Mouse (Mus musculus) MEL (cell line): ENCODE results near the gene Eif2d. TPM values are rescaled to one million over a fixed set of nuclear protein-coding genes. Genes with fewer than 3 reads are reported as not detected.

Source experiments
- DNase-seq: peaks from one replicate; pipeline ENCODE4 v3.0.0; 2011; ENCODE audit warnings: low read depth, low spot score
- H3K27ac ChIP-seq: 2 replicates; pipeline ENCODE4 v1.5.1; 2012; ENCODE audit warnings: low read depth, mild to moderate bottlenecking, control low read depth, low read length, moderate library complexity; ENCODE audit not compliant: control insufficient read depth
- H3K27me3 ChIP-seq, 2 experiments: fragments of 150-350 bp in 1 of 2; sonication (generic) in 1 of 2; 2 replicates each; pipeline ENCODE4 v1.6.1; 2012; ENCODE audit warnings: low read length in 2 of 2, mild to moderate bottlenecking in 2 of 2, improper control_type of control experiment in 1 of 2, moderate library complexity in 1 of 2; ENCODE audit not compliant: insufficient read depth in 2 of 2, control insufficient read depth in 1 of 2
- H3K36me3 ChIP-seq, 2 experiments: 2 replicates each; pipeline ENCODE4 v1.6.1; 2012 to 2014; ENCODE audit warnings: low read length in 2 of 2, improper control_type of control experiment in 1 of 2, inconsistent platforms in 1 of 2, mild to moderate bottlenecking in 1 of 2; ENCODE audit not compliant: insufficient read depth in 2 of 2, control insufficient read depth in 1 of 2
- H3K4me1 ChIP-seq, 2 experiments: fragments of 150-350 bp in 1 of 2; sonication (generic) in 1 of 2; 2 replicates each; pipeline ENCODE4 v1.6.1; 2012; ENCODE audit warnings: low read length in 2 of 2, improper control_type of control experiment in 1 of 2, mild to moderate bottlenecking in 1 of 2; ENCODE audit not compliant: insufficient read depth in 2 of 2, control insufficient read depth in 1 of 2
- H3K4me3 ChIP-seq, 2 experiments: fragments of 150-350 bp in 1 of 2; sonication (generic) in 1 of 2; 2 replicates each; pipeline ENCODE4 v1.5.1; 2012; ENCODE audit warnings: low read depth in 2 of 2, low read length in 2 of 2, mild to moderate bottlenecking in 2 of 2, moderate library complexity in 2 of 2, control low read depth in 1 of 2, improper control_type of control experiment in 1 of 2; ENCODE audit not compliant: control insufficient read depth in 1 of 2, insufficient read depth in 1 of 2
- H3K79me2 ChIP-seq: 2 replicates; pipeline ENCODE4 v1.6.1; 2012; ENCODE audit warnings: mild to moderate bottlenecking, low read length, moderate library complexity; ENCODE audit not compliant: control insufficient read depth, poor library complexity, insufficient read depth
- H3K9ac ChIP-seq: 2 replicates; pipeline ENCODE4 v1.6.1; 2012; ENCODE audit warnings: low read depth, mild to moderate bottlenecking, control low read depth, low read length, moderate library complexity; ENCODE audit not compliant: control insufficient read depth, poor library complexity, severe bottlenecking
- H3K9me3 ChIP-seq: fragments of 150-350 bp; sonication (generic); replicated peaks from 2 replicates; pipeline ENCODE4 v1.6.1; 2012; ENCODE audit warnings: mild to moderate bottlenecking, low read length, improper control_type of control experiment, moderate library complexity; ENCODE audit not compliant: insufficient read depth
- CHD1 ChIP-seq: IDR thresholded peaks from 2 replicates; pipeline ENCODE4 v1.6.1; 2012; ENCODE audit warnings: low read depth, mild to moderate bottlenecking, inconsistent platforms, low read length, improper control_type of control experiment
- CHD2 ChIP-seq: IDR thresholded peaks from 2 replicates; pipeline ENCODE4 v1.6.1; 2011; ENCODE audit warnings: low read length, improper control_type of control experiment
- CTCF ChIP-seq, 3 experiments: IDR thresholded peaks in 2 of 3; conservative IDR thresholded peaks in 1 of 3; 2 replicates each; pipeline ENCODE4 v1.5.1; 2011 to 2012; ENCODE audit warnings: low read length in 3 of 3, low read depth in 2 of 3, mild to moderate bottlenecking in 2 of 3, improper control_type of control experiment in 1 of 3, inconsistent platforms in 1 of 3, mixed read lengths in 1 of 3, moderate library complexity in 1 of 3; ENCODE audit not compliant: control insufficient read depth in 1 of 3, insufficient read depth in 1 of 3, poor library complexity in 1 of 3, severe bottlenecking in 1 of 3
- E2F4 ChIP-seq: IDR thresholded peaks from 2 replicates; pipeline ENCODE4 v1.6.1; 2011; ENCODE audit warnings: low read depth, low read length, improper control_type of control experiment, borderline replicate concordance
- ELF1 ChIP-seq: IDR thresholded peaks from 2 replicates; pipeline ENCODE4 v1.6.1; 2014; ENCODE audit warnings: low read depth, mild to moderate bottlenecking, inconsistent platforms, low read length, improper control_type of control experiment, moderate library complexity
- GABPA ChIP-seq: IDR thresholded peaks from 2 replicates; pipeline ENCODE4 v1.6.1; 2012; ENCODE audit warnings: low read depth, mild to moderate bottlenecking, inconsistent platforms, low read length, improper control_type of control experiment, moderate library complexity
- GATA1 ChIP-seq: IDR thresholded peaks from 2 replicates; pipeline ENCODE4 v1.6.1; 2011; ENCODE audit warnings: low read depth, low read length, improper control_type of control experiment
- KAT2A ChIP-seq: conservative IDR thresholded peaks from 2 replicates; pipeline ENCODE4 v1.6.1; 2012; ENCODE audit warnings: low read depth, low read length, improper control_type of control experiment, inconsistent platforms
- MAZ ChIP-seq: IDR thresholded peaks from 2 replicates; pipeline ENCODE4 v1.6.1; 2012; ENCODE audit warnings: low read depth, mild to moderate bottlenecking, inconsistent platforms, low read length, improper control_type of control experiment
- MYB ChIP-seq: IDR thresholded peaks from 2 replicates; pipeline ENCODE4 v1.6.1; 2011; ENCODE audit warnings: mild to moderate bottlenecking, low read depth, low read length, improper control_type of control experiment
- NELFE ChIP-seq: IDR thresholded peaks from 2 replicates; pipeline ENCODE4 v1.6.1; 2011; ENCODE audit warnings: low read depth, low read length, improper control_type of control experiment
- NRF1 ChIP-seq: IDR thresholded peaks from 2 replicates; pipeline ENCODE4 v1.6.1; 2014; ENCODE audit warnings: low read depth, mild to moderate bottlenecking, inconsistent platforms, low read length, improper control_type of control experiment, moderate library complexity; ENCODE audit not compliant: poor library complexity, insufficient read depth, severe bottlenecking
- POLR2AphosphoS2 ChIP-seq: IDR thresholded peaks from 2 replicates; pipeline ENCODE4 v1.6.1; 2011; ENCODE audit warnings: low read length, improper control_type of control experiment
- POLR2AphosphoS5 ChIP-seq: IDR thresholded peaks from 2 replicates; pipeline ENCODE4 v1.6.1; 2012; ENCODE audit warnings: low read depth, borderline replicate concordance, mild to moderate bottlenecking, inconsistent platforms, low read length, moderate library complexity, mixed read lengths
- RCOR1 ChIP-seq: IDR thresholded peaks from 2 replicates; pipeline ENCODE4 v1.6.1; 2012; ENCODE audit warnings: low read depth, mild to moderate bottlenecking, inconsistent platforms, low read length, improper control_type of control experiment
- TAL1 ChIP-seq: IDR thresholded peaks from 2 replicates; pipeline ENCODE4 v1.6.1; 2012; ENCODE audit warnings: mild to moderate bottlenecking, inconsistent platforms, low read length, moderate library complexity, mixed read lengths
- TCF12 ChIP-seq: IDR thresholded peaks from 2 replicates; pipeline ENCODE4 v1.6.1; 2014; ENCODE audit warnings: low read depth, mild to moderate bottlenecking, inconsistent platforms, low read length, improper control_type of control experiment, moderate library complexity
- UBTF ChIP-seq: IDR thresholded peaks from 2 replicates; pipeline ENCODE4 v1.6.1; 2012; ENCODE audit warnings: low read depth, mild to moderate bottlenecking, inconsistent platforms, low read length, improper control_type of control experiment, moderate library complexity, borderline replicate concordance; ENCODE audit not compliant: insufficient read depth
- USF2 ChIP-seq, 2 experiments: IDR thresholded peaks; 2 replicates each; pipeline ENCODE4 v1.6.1; 2011 to 2012; ENCODE audit warnings: improper control_type of control experiment in 2 of 2, low read length in 2 of 2, borderline replicate concordance in 1 of 2, inconsistent platforms in 1 of 2, low read depth in 1 of 2, mild to moderate bottlenecking in 1 of 2; ENCODE audit not compliant: insufficient read depth in 1 of 2
- ZC3H11A ChIP-seq: IDR thresholded peaks from 2 replicates; pipeline ENCODE4 v1.6.1; 2012; ENCODE audit warnings: low read depth, mild to moderate bottlenecking, inconsistent platforms, low read length, improper control_type of control experiment
- ZKSCAN1 ChIP-seq: IDR thresholded peaks from 2 replicates; pipeline ENCODE4 v1.6.1; 2012; ENCODE audit warnings: low read depth, mild to moderate bottlenecking, inconsistent platforms, low read length, improper control_type of control experiment, moderate library complexity
- ZMIZ1 ChIP-seq: IDR thresholded peaks from 2 replicates; pipeline ENCODE4 v1.6.1; 2012; ENCODE audit warnings: low read depth, mild to moderate bottlenecking, inconsistent platforms, low read length, improper control_type of control experiment, moderate library complexity
- polyA plus RNA-seq, 2 experiments: library from polyadenylated mRNA; stranded (reverse) in 1 of 2; unstranded in 1 of 2; fragments of >175 nt in 1 of 2; fragments of >200 nt in 1 of 2; gene quantifications; 2 replicates each; pipeline versions ENCODE4 v1.2.1 to v1.2.4; 2012; ENCODE audit warnings: low replicate concordance in 2 of 2, low read depth in 1 of 2; ENCODE audit not compliant: insufficient read length in 2 of 2, insufficient read depth in 1 of 2, missing spikeins in 1 of 2
- total RNA-seq: library from RNA; depleted of rRNA; stranded (reverse); fragments of 300-350 nt; gene quantifications from 2 replicates; pipeline ENCODE4 v1.2.3, GENCODE M21; 2012

Gene Eif2d
- total and polyA plus RNA-seq, 3 experiments = 31.0 to 43.6 TPM; not detected in 1

GRCm38 (mm10) chr1:131185821-131186506, 33.0 kb downstream of the Eif2d start:
- TF ChIP-seq CHD1 (no peak), ZC3H11A (no peak), MAZ (no peak), CTCF (IDR thresholded peaks at IDR 0.05 in 2 of 3, conservative IDR thresholded peaks at IDR 0.05 in 1 of 3; ENCODE audit: control insufficient read depth in 1 of 3, insufficient read depth in 1 of 3, low read depth in 2 of 3, low read length in 3 of 3, poor library complexity in 1 of 3, severe bottlenecking in 1 of 3) (no peak), ZKSCAN1 (no peak), UBTF (no peak), GATA1 (no peak), ELF1 (no peak), RCOR1 (no peak), POLR2AphosphoS5 (no peak), GABPA (no peak), TCF12 (no peak), NELFE (no peak), E2F4 (no peak), USF2 (IDR thresholded peaks at IDR 0.05; ENCODE audit: borderline replicate concordance in 1 of 2, insufficient read depth in 1 of 2, low read depth in 1 of 2, low read length in 2 of 2) (no peak)
- no peaks in the 10 kb centered on the region for H3K27me3 ChIP-seq
- no peaks in the 10 kb centered on the region for H3K9me3 ChIP-seq
- no peak overlapping the region for H3K4me3 ChIP-seq
- DNase-seq = no peak
- peaks cover 5 to 12% of the 10 kb centered on the region in 2 experiments for H3K36me3 ChIP-seq
- peaks cover 11 to 18% of the 10 kb centered on the region in 2 experiments for H3K4me1 ChIP-seq
- no peak overlapping the region for H3K27ac ChIP-seq
- H3K79me2 ChIP-seq = peaks cover 4% of the 10 kb centered on the region; the same call in 1 of the 2 replicates
- H3K9ac ChIP-seq = no peak overlapping the region

- TF ChIP-seq MYB (no peak), TAL1 (no peak), ELF1 (no peak), UBTF (no peak), NELFE (no peak), NRF1 (no peak), ZMIZ1 (no peak), GATA1 (no peak), POLR2AphosphoS5 (no peak), KAT2A (no peak), CHD2 (no peak), ZC3H11A (no peak), POLR2AphosphoS2 (no peak)
- Histone ChIP-seq H3K79me2 (peaks cover 8% of the 10 kb centered on the region; the same call in 1 of the 2 replicates), H3K9ac (no peak overlapping the region), H3K27ac (no peak overlapping the region), H3K36me3 (peaks cover 2 to 12% of the 10 kb centered on the region in 2 experiments), H3K4me3 (no peak overlapping the region), H3K9me3 (no peaks in the 10 kb centered on the region), H3K27me3 (no peaks in the 10 kb centered on the region), H3K4me1 (peaks cover 11 to 16% of the 10 kb centered on the region in 2 experiments)
- DNase-seq = no peak
Measured at GRCm38 (mm10) chr1:131186995-131187394, 34.0 kb downstream of the Eif2d start.
